Mouse (Mus musculus): ENCODE data around the gene Hist1h2ad. TPM values are rescaled to one million over a fixed set of nuclear protein-coding genes. Genes with fewer than 3 reads are reported as not detected.
"Not testable (repeated sequence)": the region's sequence is repeated elsewhere in the genome, so short reads cannot be mapped to it uniquely, and the experiment has no call there.

Hist1h2ad gene
- total RNA-seq, 4 experiments from 2014 or later = 1.3 to 6.6 (median 3.8) TPM

GRCm38 (mm10) chr13:23562699-23563462, 11.3 kb upstream of the Hist1h2ad start:
- no peak for DNase-seq (ENCODE audit: low spot score in 2 of 2)

- DNase-seq (ENCODE audit: low spot score in 2 of 2) = no peak
Observed at GRCm38 (mm10) chr13:23564482-23564881, 9.7 kb upstream of the Hist1h2ad start.

- not testable (repeated sequence) for DNase-seq (ENCODE audit: low spot score in 2 of 2)
Observed at GRCm38 (mm10) chr13:23570261-23571021, 3.7 kb upstream of the Hist1h2ad start.

GRCm38 (mm10) chr13:23571022-23571503, 3.1 kb upstream of the Hist1h2ad start, which contains the start of the genes Hist1h2ae and Hist1h2bg:
Hist1h2ae (minus strand) TSS chr13:23571220.
Hist1h2bg (plus strand) TSS chr13:23571396.
- DNase-seq (ENCODE audit: low spot score in 2 of 2) = peak; percentile 68 to 74

- not testable (repeated sequence) for DNase-seq (ENCODE audit: low spot score in 2 of 2)
Observed at GRCm38 (mm10) chr13:23571504-23572217, 2.5 kb upstream of the Hist1h2ad start.

- no peak for DNase-seq (ENCODE audit: low spot score in 2 of 2)
Observed at GRCm38 (mm10) chr13:23572218-23573033, 1.8 kb upstream of the Hist1h2ad start.

- DNase-seq (ENCODE audit: low spot score in 2 of 2) = not testable (repeated sequence)
Observed at GRCm38 (mm10) chr13:23573034-23573897, 915 bp upstream of the Hist1h2ad start.

GRCm38 (mm10) chr13:23574546-23575170, 477 bp downstream of the Hist1h2ad start:
- not testable (repeated sequence) for DNase-seq (ENCODE audit: low spot score in 2 of 2)

- DNase-seq (ENCODE audit: low spot score in 2 of 2) = peak in 1 of 2 experiments; percentile 59
Observed at GRCm38 (mm10) chr13:23575271-23575851, 1.2 kb downstream of the Hist1h2ad start, which contains the start of gene Hist1h3d. Hist1h3d (plus strand) TSS chr13:23575763.

- not testable (repeated sequence) for DNase-seq (ENCODE audit: low spot score in 2 of 2)
Observed at GRCm38 (mm10) chr13:23575864-23576313, 1.7 kb downstream of the Hist1h2ad start.

- no peak for DNase-seq (ENCODE audit: low spot score in 2 of 2)
Observed at GRCm38 (mm10) chr13:23576351-23576881, 2.2 kb downstream of the Hist1h2ad start.

GRCm38 (mm10) chr13:23576906-23577639, 2.9 kb downstream of the Hist1h2ad start:
- no peak for DNase-seq (ENCODE audit: low spot score in 2 of 2)

GRCm38 (mm10) chr13:23577835-23578234, 3.7 kb downstream of the Hist1h2ad start:
- no peak for DNase-seq (ENCODE audit: low spot score in 2 of 2)

GRCm38 (mm10) chr13:23581408-23582218, 7.4 kb downstream of the Hist1h2ad start, which contains the start of gene Hist1h4d:
Hist1h4d (plus strand) TSS chr13:23581598.
- DNase-seq (ENCODE audit: low spot score in 2 of 2) = peak; percentile 96 to 99

GRCm38 (mm10) chr13:23582219-23583056, 8.3 kb downstream of the Hist1h2ad start:
- no peak for DNase-seq (ENCODE audit: low spot score in 2 of 2)

Data from left cerebral cortex, adult 8-10 months (tissue).